Mouse (Mus musculus) activated CD4-positive, CD25-positive, alpha-beta regulatory T cell, adult 4 months (primary cell): ENCODE measurements around the gene Taf8. TPM values are rescaled to one million over a fixed set of nuclear protein-coding genes. Genes with fewer than 3 reads are reported as not detected.
"Not testable (repeated sequence)": the region's sequence is repeated elsewhere in the genome, so short reads cannot be mapped to it uniquely, and the experiment has no call there.

Experiments used
- ATAC-seq: one replicate; pipeline ENCODE4 v1.8.0; 2017
- polyA plus RNA-seq, 2 experiments: library from polyadenylated mRNA; unstranded; fragments of 100-300 nt; shearing (Covaris generic); gene quantifications; one replicate each; pipeline ENCODE4 v1.2.1; 2017

Taf8 gene
- polyA plus RNA-seq, 2 experiments from 2014 or later: 51.5 to 61.3 TPM

DNA sequence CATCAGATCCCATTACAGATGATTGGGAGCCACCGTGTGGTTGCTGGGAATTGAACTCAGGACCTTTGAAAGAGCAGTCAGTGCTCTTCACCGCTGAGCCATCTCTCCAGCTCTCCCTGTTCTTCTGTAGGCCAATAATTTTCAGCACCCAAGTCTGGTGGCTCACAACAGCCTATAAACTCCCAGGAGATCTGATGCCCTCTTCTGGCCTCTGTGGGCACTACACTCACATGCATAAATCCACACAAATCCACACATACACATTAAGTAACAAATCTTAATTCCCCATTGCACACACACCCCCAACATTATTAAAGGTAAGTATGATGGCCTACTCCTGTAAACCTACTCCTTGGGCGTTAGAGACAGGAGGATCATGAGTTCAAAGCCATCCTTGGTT lies 14.1 kb upstream of the Taf8 start:
- no peak for ATAC-seq

DNA sequence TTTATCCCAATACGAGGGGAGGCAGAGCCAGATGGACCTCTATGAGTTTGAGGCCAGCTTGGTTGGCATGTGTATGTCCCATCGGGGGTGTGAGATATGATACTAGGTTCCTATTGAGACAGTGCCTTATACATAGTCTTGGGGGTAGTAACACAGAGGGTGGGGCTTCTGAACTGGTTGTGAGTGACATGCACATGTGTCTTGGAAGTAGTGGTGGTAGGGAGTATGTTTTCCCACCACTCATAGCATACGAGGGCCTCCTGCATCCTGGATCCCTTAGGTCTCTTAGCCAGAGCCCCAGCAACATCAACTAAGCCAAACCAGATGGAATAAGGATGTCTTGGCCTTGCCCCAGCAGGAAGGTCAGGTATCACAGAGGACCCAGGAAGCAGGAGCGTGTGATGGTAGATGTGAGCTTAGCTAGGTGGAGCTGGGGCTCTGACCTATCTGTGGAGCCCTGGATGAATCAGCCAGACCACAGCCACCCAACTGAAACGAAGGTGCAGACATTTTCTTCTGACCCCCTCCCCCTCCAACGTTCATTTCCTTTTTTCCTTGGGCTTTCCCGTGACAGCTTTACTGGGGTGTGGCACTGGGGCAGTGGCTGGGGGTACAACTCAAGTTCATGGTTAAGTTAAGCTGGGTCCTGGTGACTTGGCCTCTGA lies 13.2 kb upstream of the Taf8 start:
- peak; percentile 15 for ATAC-seq

DNA sequence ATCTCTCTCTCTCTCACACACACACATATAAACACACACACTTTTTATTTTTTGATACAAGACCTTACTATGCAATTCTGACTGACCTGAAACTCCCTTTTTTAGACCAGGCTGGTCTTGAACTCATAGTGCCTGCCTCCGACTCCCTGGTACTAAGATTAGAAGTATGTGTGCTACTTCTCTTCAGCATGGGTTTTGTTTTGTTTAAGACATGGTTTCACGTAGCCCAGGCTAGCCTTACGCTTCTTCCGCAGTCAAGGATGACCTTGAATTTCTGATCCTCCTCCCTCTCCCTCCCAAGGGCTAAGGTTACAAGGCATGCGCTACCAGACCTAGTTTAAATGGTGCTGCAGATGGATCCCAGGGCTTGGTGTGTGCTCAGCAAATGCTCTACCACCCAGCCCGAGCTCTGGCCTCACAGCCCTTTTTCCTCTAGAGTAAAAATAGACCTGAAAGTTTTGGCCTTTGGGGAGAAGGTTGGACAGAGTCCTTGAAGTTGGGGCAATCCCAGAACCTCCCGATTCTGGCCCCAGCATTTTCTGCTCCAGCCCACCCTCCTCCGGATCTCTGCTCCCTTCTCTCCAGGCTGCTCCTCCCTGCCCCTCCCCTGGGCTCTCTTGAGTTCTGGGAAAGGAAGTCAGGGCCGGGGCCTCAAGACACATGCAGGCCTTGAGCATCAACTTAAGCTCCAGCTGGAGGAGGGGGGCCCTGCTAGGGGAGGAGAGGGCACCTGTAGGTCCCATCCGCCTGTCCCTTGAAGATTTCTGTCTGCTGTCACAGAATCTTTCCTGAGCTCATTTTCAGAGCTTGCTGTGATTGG lies 11.1 kb upstream of the Taf8 start:
- ATAC-seq: no peak

DNA sequence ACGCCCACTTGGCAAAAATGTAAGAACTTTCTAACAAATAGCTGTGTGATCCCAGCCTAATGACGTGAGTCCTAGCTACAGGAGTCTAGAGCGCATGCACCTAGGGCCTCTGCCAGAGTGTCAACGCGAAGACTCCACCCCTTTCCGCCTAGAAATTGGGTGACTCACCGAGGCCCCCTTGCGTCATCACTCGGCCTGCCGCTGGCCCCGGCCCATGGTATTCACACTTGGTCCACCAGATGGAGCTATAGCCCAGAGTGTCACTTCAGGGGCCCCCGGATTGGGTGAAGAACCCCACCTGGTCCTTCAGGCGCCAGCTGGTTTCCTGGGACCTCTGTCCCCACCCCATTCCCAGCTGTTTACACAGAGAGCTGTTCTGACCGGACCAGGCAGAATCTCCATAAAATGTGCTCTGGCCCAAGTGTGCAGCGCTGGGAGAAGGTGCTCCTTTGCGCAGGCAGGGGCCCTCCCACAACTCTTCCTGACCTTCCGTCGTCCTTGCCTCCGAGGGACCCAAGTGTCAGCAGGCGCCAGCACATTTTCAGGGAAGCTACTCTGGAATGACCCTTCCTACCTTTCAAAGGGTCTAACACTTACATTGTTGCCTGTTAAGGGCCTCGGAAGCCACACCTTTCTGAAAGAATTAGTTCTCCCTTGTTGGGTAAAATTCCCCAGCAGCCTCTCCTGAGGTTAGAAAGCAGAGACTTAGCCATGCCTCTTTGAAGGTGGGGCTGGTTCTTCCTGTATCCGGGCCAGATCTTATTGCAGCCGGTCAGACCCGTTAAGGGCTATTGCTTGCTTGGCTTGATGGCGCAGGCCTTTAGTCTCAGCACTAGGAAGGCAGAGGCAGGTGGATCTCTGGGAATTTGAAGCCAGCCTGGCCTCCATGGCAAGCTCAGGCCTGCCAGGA lies 9.3 kb upstream of the Taf8 start:
- ATAC-seq: peak; percentile 81

DNA sequence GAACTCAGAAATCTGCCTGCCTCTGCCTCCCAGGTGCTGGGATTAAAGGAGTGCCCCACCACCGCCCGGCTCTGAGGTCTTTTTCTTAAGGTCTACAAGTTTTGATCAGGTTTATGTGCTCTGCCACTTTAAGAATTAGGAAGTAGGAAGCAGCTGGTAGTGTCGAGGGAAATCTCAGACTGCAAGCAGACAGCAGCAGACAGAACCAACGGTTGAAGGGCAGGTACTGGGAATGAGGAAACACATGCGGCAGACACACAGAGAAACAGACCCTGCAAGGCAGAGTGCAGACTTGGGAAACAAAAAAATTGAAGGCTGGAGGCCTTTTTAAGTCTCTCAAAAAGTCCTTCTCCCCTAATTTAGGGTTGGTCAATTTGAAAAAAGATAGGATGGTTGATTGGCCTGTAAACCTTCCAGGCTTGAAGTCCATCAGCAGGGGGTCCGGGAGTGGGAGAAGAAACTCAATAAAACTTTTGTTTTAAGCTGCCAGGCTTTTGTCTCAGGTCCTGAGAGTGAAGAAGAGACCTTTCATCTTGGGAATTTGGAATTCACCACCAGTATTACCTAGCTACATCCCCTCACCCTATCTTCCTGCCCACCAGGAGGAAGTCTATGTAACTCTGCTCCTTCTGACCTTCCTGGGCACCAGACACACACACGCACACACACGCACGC lies 7.1 kb upstream of the Taf8 start:
- no peak for ATAC-seq

DNA sequence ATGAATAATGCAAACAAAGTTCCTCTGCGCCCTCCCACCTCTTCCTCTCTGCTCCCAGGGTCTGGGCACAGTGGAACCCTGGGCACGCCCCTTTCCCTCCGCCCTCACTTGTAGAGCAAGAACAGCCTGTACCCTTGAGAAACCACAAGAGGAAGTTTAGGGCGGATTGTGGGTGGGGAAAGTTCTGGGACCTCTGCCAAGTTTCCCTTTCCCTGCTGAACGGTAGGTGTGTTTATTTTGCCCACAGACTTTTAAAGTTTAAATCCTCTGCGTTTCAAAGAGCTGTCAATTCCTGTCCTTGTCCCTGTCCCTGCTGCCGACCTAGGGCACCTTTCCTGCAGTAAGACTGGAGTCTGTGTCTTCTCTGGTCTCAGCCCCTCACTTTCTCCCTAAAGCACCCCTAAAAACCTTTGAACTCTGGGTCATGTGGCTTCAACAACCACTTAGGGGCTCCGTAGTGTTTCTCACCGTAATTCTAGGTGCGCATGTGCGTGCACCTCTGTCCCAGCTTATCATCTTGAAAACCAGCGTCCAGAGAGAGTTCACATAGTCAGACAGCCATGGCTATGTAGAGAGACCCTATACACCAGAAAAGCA lies 6.0 kb upstream of the Taf8 start:
- peak; percentile 62 for ATAC-seq

DNA sequence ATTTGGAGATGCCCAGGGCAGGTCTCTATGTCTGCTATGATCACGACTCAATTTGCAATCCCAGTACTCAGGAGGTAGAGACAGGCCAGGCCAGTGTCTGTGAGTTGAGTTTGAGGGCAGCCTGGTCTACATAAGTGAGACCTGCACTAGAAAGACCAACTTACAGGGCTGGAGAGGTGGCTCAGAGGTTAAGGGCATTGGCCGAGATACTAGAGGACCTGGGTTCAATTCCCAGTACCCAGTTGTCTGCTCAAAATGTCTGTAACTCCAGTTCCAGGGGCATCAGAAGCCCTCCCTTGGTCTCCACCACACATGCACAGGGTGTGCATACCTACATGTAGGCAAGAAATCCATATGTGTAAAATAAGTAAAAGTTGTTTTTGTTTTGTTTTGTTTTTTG lies 5.4 kb upstream of the Taf8 start:
- ATAC-seq: peak; percentile 3

DNA sequence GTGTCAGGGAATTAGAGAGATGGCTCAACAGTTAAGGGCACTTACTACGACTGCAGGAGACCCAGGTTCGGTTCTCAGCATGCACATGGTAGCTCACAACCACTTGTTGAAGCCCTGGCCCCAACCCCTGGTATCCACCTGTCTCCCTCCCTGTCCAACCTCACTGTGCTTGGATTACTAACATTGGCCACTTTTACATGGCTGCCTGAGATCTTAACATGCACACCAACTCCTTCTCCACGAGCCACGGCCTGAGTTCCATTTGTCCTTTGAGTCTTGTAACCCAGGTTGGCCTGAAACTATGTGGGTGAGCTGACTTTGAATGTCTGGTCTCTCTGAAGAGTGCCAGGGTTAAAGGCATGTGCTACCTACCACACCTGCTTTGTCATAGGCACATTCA lies 4.6 kb upstream of the Taf8 start:
- no peak for ATAC-seq

DNA sequence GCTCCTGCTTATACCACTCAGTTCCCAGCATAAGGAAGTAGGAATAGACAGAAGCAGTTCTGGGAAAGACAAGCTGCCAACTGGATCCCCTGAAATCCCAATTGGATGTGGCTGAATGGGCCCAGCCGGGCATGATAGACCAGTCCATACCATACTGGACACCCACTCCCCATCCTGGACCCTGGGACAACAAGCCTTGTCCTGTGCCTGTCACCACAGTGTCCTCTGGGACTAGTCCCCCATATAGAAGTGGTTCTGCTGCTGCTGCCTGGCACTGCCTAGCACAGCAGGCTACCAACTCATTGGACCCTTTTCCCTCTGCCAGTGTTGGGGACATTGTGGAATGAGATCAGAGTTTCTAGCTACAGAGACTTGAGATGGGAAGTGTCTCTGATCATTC lies 4.0 kb upstream of the Taf8 start:
- ATAC-seq: no peak

DNA sequence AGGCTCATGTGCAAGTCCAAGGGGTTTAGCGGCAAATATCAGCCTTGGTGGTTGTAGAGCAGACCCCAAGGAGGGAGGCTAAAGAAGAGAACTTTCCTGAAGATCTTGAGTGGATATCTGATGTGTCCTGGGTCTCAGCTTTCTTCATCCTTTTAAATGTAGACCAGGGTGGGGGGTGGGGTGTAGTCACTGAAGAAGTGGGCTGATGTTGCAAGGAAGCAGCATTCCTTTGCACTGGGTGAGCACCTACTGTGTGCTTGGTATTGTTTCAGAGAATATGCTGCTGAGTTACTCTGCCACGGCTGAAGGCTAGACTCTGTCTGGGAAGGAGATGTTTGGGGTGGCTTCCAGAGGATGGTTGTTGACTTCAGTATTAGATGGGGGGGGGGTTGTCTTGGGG lies 3.5 kb upstream of the Taf8 start:
- no peak for ATAC-seq

DNA sequence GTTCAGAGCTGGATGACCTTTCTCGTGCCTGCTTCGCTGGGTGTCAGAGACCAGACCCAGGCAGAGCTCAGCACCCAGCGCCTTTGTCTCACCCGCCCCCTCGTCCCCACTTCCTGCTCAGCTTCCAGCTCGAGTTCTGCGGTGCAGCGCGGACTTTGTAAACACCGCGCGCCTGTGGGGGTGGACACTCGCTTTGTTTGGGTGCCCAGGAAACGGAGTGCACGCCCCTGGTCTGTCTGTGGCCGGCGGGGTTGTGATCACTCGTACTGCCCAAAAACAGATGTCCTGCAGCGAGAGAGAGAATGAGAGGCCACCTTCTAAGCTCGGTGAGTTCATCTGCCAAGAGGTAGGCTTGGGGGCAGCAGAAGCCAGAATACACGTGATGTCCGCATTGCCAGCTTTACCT lies 2.9 kb upstream of the Taf8 start, which contains the start of gene Ccnd3:
Ccnd3 (plus strand) TSS at position 111 of the 406 bp plus-strand sequence.
- ATAC-seq: peak; percentile 44

DNA sequence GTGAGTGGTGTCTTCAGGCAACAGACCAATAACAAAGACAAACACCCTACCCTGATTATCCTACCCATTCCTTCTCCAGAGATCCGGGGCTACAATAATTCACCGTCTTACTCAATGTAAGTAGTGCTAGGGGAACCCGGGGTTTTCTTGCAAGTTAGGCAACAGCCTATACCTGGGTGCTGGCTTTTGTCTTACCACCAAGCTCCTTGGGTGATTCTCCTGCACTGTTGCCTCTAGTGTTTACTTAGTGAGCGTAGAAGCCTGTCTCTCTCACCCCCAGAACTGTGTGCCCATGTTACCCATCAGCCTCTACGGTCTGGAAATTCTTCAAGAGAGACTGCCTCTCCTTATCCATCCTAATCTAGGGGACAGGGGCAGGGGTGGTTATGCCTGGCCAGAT lies 2.1 kb upstream of the Taf8 start:
- no peak for ATAC-seq

DNA sequence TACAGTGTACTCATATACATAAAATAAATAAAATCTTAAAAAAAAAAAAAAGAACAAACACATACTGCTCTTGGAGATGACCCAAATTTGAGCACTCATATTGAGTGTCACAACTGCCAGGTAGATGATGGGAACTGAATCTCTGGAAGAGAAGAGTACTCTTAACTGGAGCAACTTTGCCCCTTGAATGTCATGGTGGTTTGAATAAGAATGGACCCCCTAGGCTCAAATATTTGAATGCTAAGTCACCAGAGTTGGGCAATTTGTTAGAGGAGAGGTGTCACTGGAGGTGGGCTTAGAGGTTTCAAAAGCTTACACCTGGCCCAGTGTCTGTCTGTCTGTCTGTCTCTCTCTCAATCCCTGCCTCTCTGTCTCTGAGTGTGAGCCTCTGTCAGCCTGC lies 1.6 kb upstream of the Taf8 start:
- no peak for ATAC-seq

DNA sequence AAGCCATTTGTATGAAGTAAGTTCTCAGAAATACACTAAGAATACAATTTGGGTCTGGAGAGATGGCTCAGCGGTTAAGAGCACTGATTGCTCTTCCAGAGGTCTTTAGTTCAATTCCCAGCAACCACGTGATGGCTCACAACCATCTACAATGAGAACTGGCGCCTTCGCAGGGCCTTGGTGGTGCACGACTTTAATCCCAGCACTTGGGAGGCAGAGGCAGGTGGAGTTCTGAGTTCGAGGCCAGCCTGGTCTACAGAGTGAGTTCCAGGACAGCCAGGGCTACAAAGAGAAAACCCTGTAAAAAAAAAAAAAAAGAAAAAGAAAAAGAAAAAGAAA lies 584 bp upstream of the Taf8 start:
- ATAC-seq: not testable (repeated sequence)

DNA sequence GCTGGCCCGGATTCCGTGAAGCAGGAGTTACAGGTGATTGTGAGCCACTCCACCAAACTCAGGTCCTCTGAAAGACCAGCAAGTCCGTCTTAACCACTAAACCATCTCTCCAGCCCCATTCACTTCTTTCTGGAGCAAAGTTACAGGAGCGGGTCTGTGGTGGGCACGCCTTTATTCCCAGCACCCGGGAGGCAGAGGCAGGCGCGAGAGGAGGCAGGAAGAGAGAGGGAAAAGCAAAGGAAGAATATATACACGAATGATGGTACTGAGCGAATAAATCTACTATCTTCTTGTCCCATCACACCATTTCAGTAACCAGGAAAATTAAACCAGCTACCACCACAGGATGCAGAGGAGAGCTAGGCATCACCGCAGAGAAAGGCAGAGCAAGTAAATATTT lies 561 bp downstream of the Taf8 start:
- no peak for ATAC-seq

DNA sequence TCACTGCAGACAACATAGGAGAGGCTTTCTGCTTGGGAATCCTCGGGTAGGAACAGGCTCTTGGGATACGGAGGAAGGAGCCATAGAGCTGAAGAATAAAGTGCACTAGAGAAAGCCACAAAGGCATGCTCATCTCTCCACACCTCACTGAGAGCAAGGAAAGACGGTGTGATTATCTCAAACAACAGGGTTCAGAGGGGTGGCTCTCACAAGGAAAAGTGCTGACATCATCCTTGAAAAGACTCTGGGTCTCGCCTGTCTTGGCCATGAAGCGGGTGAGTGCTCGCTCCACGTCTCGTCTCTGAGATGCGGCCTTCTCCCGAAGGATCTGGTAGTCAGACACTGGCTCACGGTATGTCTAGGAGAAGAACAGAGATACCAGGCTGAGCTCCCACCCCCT lies 8.0 kb downstream of the Taf8 start:
- no peak for ATAC-seq

DNA sequence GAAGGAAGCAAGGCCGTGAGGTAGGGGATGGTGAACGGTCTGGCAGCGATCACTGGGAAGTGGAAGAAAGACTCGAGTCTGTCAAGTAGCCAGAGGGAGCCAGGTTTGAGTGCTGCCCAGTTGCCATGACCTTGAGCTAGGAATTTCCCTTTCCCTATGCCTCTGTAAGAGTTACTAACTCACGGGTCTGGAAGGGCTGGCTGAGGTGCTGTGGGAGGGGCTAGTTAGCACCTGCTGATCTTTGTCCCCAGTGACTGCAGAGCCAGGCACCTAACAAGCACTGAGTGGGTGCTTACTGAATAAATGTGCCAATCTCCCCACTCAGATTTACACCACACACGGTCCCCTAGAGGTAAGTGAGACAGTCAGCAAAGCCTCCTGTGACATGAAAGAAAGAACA lies 8.4 kb downstream of the Taf8 start:
- ATAC-seq: no peak

DNA sequence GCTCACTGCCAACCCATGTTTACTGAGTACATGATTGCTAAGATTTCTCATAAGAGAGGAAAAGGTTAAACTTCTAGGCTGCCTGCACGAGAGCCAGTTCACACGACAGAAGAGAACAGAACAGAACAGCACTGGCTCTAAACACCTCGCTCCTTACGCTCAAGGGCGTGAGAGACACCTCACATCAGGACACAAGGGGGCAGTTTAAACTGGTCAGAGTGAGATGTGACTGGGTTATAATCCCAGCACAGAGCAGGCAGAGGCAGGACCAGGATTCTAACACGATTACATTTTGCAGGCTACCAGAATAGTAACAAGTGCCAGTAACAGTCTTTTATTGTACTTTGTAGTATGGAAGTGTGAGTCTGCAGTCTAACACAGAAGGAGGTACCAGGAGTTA lies 9.4 kb downstream of the Taf8 start:
- ATAC-seq: no peak

DNA sequence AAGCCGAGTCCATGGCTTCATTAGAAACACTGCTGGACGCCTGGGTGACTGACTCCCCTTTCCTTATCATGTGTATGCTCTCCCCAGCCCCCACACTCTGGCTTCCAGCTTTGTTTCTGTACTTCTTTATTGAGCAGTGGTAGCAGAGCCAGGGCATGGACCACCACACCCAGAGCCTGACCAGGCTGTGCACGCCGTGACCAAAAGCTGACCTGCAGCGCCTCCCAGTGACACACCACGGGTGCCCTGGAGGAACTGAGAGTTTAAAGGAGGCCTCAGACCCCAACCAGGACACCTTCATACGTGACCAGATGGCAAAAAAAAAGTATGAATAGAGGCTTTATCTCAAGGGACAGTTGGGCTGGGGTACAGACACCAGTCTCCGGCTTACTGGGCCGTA lies 11.3 kb downstream of the Taf8 start:
- ATAC-seq: no peak

DNA sequence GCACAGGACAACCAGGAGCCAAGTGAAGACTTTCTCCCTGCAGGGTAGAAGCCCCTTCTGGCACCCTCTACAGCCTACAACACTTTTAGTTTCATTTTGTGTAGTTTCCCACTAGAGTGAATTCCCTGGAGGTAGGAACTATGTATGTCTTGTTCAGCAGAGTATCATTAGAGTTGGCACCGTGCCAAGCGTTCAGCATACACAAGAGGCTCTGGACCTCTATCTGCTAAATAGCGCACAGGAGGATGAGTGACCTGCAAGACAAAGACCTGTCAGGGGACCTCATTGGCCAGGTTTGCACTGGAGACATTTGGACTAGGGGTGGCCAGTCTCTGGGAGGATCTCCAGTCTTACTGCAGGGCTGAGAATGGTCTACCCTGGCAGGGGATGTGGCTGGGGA lies 16.3 kb downstream of the Taf8 start:
- no peak for ATAC-seq

DNA sequence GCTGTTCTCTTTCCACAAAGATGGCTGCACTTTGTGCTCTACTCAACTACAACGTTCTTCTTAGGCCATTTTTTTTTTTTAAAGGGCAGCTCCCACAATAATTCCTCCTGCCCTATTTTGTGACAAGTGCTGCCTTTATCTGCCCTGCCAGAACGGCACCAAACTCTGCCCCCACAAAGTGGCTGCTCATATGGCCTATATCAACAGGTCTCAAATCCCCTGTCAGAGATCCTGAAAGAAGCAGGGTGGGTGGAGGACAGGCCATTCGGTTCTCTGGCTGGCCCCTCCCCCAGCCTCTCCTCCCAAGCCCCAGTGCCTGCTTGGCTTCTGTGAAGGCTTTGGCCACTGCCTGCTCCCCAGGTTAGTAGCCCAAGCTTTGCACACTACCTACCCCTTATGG lies 17.1 kb downstream of the Taf8 start:
- ATAC-seq: no peak

DNA sequence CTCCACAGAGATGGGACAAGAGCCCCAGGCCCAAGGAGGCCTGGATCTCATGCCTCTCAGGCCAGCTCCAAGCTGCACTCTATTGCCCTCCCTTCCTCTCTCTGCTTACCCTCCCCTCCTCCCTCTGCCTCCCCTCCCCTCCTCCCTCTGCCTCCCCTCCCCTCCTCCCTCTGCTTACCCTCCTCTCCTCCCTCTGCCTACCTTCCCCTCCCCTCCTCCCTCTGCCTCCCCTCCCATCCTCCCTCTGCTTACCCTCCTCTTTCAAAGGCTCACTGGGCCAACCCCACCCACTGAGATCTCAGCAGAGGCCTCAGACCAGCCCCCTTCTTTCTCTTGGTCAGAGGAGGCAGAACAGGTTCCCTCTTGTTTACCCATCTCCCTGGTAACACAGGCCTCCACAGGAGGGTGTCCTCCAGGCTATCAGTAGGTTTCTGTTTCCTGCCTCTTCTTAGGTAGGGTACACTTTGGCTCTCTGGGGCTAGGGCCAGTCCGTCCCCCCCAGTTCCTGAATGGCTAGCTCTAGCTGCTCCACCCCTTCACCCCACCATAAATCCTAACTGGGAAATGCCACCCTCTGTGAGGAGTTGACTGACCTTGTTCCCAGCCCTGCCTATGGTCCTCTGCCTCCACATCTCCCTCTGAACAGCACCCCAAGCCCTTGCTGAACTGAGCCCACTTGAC lies 17.7 kb downstream of the Taf8 start:
- peak; percentile 61 for ATAC-seq
